Comparison of ENCODE assay signal across 26 mouse cellular contexts in genomic region chrX:21452519-21452918, GRCm38 (mm10). TPM values are rescaled to one million over a fixed set of nuclear protein-coding genes. Genes with fewer than 3 reads are reported as not detected.
"Had no signal": no experiment of that assay in that cellular context is flagged by ENCODE, and none has a peak within 500 bp of the region (broad histone marks: within the 10 kb centered on the region; RNA-seq: fewer than 3 reads in every experiment).

No protein-coding gene starts in this region.

- H3K9me3 ChIP-seq: limb, embryonic 12.5 days; liver, embryonic 13.5 days; midbrain, embryonic 10.5 days; midbrain, embryonic 13.5 days; neural tube, embryonic 13.5 days; stomach, embryonic 15.5 days had no signal

- H3K4me3 ChIP-seq: layer of hippocampus, adult 2 months; left cerebral cortex, adult 2 months; limb, embryonic 12.5 days; liver, embryonic 13.5 days; midbrain, embryonic 10.5 days; midbrain, embryonic 13.5 days; myocyte; neural tube, embryonic 13.5 days; stomach, embryonic 15.5 days had no signal

- H3K9ac ChIP-seq: limb, embryonic 12.5 days; liver, embryonic 13.5 days; midbrain, embryonic 13.5 days; neural tube, embryonic 13.5 days; stomach, embryonic 15.5 days had no signal

- H3K27me3 ChIP-seq: limb, embryonic 12.5 days; liver, embryonic 13.5 days; midbrain, embryonic 13.5 days; neural tube, embryonic 13.5 days; stomach, embryonic 15.5 days had no signal

- H3K27ac ChIP-seq: kidney, postnatal 0 days; layer of hippocampus, adult 2 months; left cerebral cortex, adult 2 months; limb, embryonic 12.5 days; liver, embryonic 13.5 days; midbrain, embryonic 10.5 days; midbrain, embryonic 13.5 days; neural tube, embryonic 13.5 days; stomach, embryonic 15.5 days had no signal

- DNase-seq: kidney, adult 2 months; kidney, postnatal 25 days; layer of hippocampus, postnatal 36 days; liver, embryonic 13.5 days; lung, adult 2 months; lung, postnatal 14 days; lung, postnatal 4 days; retina, postnatal 1 day; right cerebral cortex, postnatal 25 days; spleen, adult 18-20 months; thymus, postnatal 25 days had no signal

- H3K4me1 ChIP-seq: limb, embryonic 12.5 days; liver, embryonic 13.5 days; midbrain, embryonic 10.5 days; midbrain, embryonic 13.5 days; neural tube, embryonic 13.5 days; stomach, embryonic 15.5 days had no signal

- H3K36me3 ChIP-seq: limb, embryonic 12.5 days; liver, embryonic 13.5 days; midbrain, embryonic 10.5 days; midbrain, embryonic 13.5 days; neural tube, embryonic 13.5 days; stomach, embryonic 15.5 days had no signal

- H3K4me2 ChIP-seq: limb, embryonic 12.5 days; liver, embryonic 13.5 days; midbrain, embryonic 13.5 days; neural tube, embryonic 13.5 days; stomach, embryonic 15.5 days had no signal

- ATAC-seq: midbrain, embryonic 13.5 days; midbrain, embryonic 16.5 days had no signal

RNA-seq across cellular contexts. Expression of gene Agtr2, which starts 31.8 kb away (rescaled TPM):
- total RNA-seq: liver, adult 2 months; megakaryocyte progenitor cell, adult 5-6 weeks; monocyte, adult 5-6 weeks; neutrophil, adult 5-6 weeks had no signal
- polyA plus RNA-seq: large intestine, adult 2 months; liver, adult 2 months; myocyte had no signal
